Comparison of ENCODE assay signal across 9 mouse cellular contexts in genomic region chr5:29687671-29688070, GRCm38 (mm10). TPM values are rescaled to one million over a fixed set of nuclear protein-coding genes. Genes with fewer than 3 reads are reported as not detected.
A peak's percentile ranks its signal among the peaks of the same experiment; 100 is the strongest.
DNase-seq lines count a peak whose midpoint lies in the region; ATAC-seq lines count a peak whose summit lies in the region.
"Had no signal": no experiment of that assay in that cellular context is flagged by ENCODE, and none has a peak within 500 bp of the region (broad histone marks: within the 10 kb centered on the region; RNA-seq: fewer than 3 reads in every experiment).

No protein-coding gene starts in this region.

- 51% methylated on average over 3 of the region's 3 CpGs for WGBS in forebrain, embryonic 13.5 days

- H3K27ac ChIP-seq in forebrain, embryonic 13.5 days: no peak overlapping the region

- H3K4me2 ChIP-seq in forebrain, embryonic 13.5 days: no peak overlapping the region

- no peaks in the 10 kb centered on the region for H3K36me3 ChIP-seq in forebrain, embryonic 13.5 days (ENCODE audit: poor library complexity, severe bottlenecking)

- DNase-seq in spleen, adult 12 weeks (ENCODE audit: low spot score): peak; percentile 14
- no peak for DNase-seq in spleen, postnatal 4 days (ENCODE audit: low spot score in 2 of 2)
- peak; percentile 48 for DNase-seq in adrenal gland, postnatal 14 days
- peak; percentile 13 to 59 for DNase-seq in kidney, postnatal 36 days
- peak; percentile 48 for DNase-seq in naive thymus-derived CD4-positive, alpha-beta T cell, adult 2 months (ENCODE audit: low read depth)

- H3K4me3 ChIP-seq in forebrain, embryonic 13.5 days: no peak overlapping the region

- peak; percentile 70; the same call in 1 of the 2 replicates for ATAC-seq in forebrain, embryonic 13.5 days
- ATAC-seq in erythroid progenitor cell, adult 5-6 weeks (replicated peaks; ENCODE audit: low FRiP score, poor library complexity, severe bottlenecking): no peak

- no peaks in the 10 kb centered on the region for H3K27me3 ChIP-seq in forebrain, embryonic 13.5 days

- H3K9ac ChIP-seq in forebrain, embryonic 13.5 days: no peak overlapping the region

- no peaks in the 10 kb centered on the region for H3K9me3 ChIP-seq in forebrain, embryonic 13.5 days (replicated peaks)

- H3K4me1 ChIP-seq in forebrain, embryonic 13.5 days: no peaks in the 10 kb centered on the region

RNA-seq across cellular contexts. Expression of gene Dnajb6, which starts 47.8 kb away (rescaled TPM):
- total RNA-seq in adrenal gland, postnatal 14 days (2021): 126 and 133 TPM in 2 replicates
- 278 and 293 TPM in 2 replicates for polyA plus RNA-seq in forebrain, embryonic 13.5 days (2015; fragmentation: Nextera tagmentation; extraction: Ambion mirVana)
- 107 and 154 TPM in 2 replicates for total RNA-seq in erythroid progenitor cell, adult 5-6 weeks (2015; ENCODE audit: low replicate concordance)
- total RNA-seq in erythroid progenitor cell, adult 5-6 weeks (2017; ENCODE audit: low replicate concordance): 111 and 121 TPM in 2 replicates

RNA-seq across cellular contexts. Expression of gene Gm5129, which starts 48.1 kb away (rescaled TPM):
- not detected in 2 replicates for total RNA-seq in adrenal gland, postnatal 14 days (2021)
- not detected in 2 replicates for polyA plus RNA-seq in forebrain, embryonic 13.5 days (2015; fragmentation: Nextera tagmentation; extraction: Ambion mirVana)
- 10.8 TPM in 1 of 2 replicates, not detected in the other for total RNA-seq in erythroid progenitor cell, adult 5-6 weeks (2015; ENCODE audit: low replicate concordance)
- total RNA-seq in erythroid progenitor cell, adult 5-6 weeks (2017; ENCODE audit: low replicate concordance): not detected in 2 replicates
- total RNA-seq: heart, postnatal 14 days had no signal
- polyA plus RNA-seq: stomach, embryonic 14.5 days had no signal

Comparison
In these comparisons a context has a peak if more than half of its experiments do, and no peak if none do; other contexts are left out.
1. DNase-seq: peak in spleen, adult 12 weeks (single experiment), adrenal gland, postnatal 14 days (single experiment), kidney, postnatal 36 days (2 of 2) and naive thymus-derived CD4-positive, alpha-beta T cell, adult 2 months (single experiment); none in spleen, postnatal 4 days (0 of 2).